Mouse (Mus musculus) spleen, adult 2 months (tissue): Measurements from ENCODE around the gene Zfp281.

Experiments
- CTCF ChIP-seq: fragments of 200-500 bp; IDR thresholded peaks from 2 replicates; pipeline ENCODE4 v1.5.1; 2011; ENCODE audit warnings: mild to moderate bottlenecking, inconsistent platforms; ENCODE audit not compliant: insufficient read depth, insufficient read length, insufficient replicate concordance; ENCODE audit errors: extremely low read depth
- POLR2A ChIP-seq: fragments of 200-500 bp; IDR thresholded peaks from 2 replicates; pipeline ENCODE4 v1.6.1; 2011; ENCODE audit warnings: low read depth, low read length, inconsistent platforms

DNA sequence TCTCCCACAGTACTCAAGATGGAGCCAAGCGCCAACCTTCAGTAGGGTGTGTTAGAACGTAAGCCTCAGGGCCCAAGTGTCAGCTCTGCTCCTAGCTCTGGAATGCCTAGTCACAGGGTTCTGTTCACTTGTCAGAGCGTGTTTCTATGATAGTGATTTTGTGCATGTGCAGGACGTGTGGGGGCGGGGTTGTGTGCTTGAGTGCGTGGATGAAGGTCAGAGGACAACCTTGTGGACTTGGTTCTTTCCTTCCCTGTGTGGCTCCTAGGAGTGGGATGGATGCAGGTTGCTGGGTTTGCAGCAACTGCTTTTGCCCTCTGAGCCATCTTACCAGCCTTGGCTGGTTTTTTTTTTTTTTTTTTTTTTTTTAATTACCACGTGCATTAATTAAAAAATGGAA, 13.5 kb downstream of the Zfp281 start:
- no peak for TF ChIP-seq POLR2A
- no peak for TF ChIP-seq CTCF
